Mouse (Mus musculus): ENCODE measurements at regions not wholly inside any gene's neighbourhood (a gene's known extent, or its start where the extent isn't known, plus 50 kb on each side); places are given as distances from the start of the nearest gene placed in this dataset.

- TF ChIP-seq POLR2A (IDR thresholded peaks at IDR 0.05; ENCODE audit: borderline replicate concordance, extremely low read depth, insufficient read depth, insufficient read length, poor library complexity, severe bottlenecking), result no peak
- TF ChIP-seq CTCF (IDR thresholded peaks at IDR 0.05; ENCODE audit: borderline replicate concordance, extremely low read depth, insufficient read depth, insufficient read length), result no peak
These were observed 944.4 kb downstream of the Ttll7 start for GRCm38 (mm10) chr3:147796524-147796923.
